Mouse (Mus musculus): ENCODE results near the gene Ccnc. TPM values are rescaled to one million over a fixed set of nuclear protein-coding genes. Genes with fewer than 3 reads are reported as not detected.

The Ccnc gene
- 68.8 and 72.1 TPM in 2 replicates for polyA plus RNA-seq (2015; fragmentation: Nextera tagmentation; extraction: Ambion mirVana)

DNA sequence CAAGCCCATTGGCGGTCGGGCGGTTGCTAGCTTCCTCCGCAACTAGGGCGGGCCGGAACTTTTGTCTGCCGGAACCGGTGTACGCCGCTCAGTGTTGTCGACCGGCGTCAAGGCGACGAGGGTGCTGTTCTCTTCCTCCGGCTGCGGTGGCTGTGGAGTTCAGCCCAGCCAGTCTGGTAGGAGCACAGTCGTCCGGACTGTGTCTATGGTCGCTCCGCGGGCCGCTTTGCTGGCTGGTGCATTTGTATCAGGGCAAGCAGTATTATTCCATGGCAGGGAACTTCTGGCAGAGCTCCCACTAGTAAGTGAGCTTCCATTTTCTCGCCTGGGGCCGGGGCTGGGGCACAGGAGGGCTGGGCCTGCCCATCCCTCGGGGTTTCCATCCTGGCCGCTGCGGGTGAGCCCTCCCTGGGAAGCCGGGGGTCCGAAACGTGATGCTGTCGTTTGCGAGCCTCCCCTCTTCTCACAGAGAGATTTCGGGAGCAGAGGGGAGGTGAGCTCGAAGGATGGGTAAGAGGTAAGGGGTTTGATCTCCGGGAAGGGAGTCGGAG, at the start of gene Ccnc:
TSS of gene Ccnc (plus strand) at position 87 of the 551 bp plus-strand sequence.
- H3K9me3 ChIP-seq (replicated peaks) = no peaks in the 10 kb centered on the region
- peaks cover 15% of the 10 kb centered on the region for H3K4me1 ChIP-seq
- H3K4me3 ChIP-seq = peak within 1 kb of the TSS; percentile 76
- no peaks in the 10 kb centered on the region for H3K27me3 ChIP-seq
- peak within 1 kb of the TSS; percentile 84 for H3K27ac ChIP-seq
- peak; percentile 99 for ATAC-seq
- under 1% methylated on average over 37 of the region's 37 CpGs for whole genome bisulfite sequencing
- H3K4me2 ChIP-seq = peak within 1 kb of the TSS; percentile 76
- H3K9ac ChIP-seq = peak within 1 kb of the TSS; percentile 86
- H3K36me3 ChIP-seq (ENCODE audit: poor library complexity, severe bottlenecking) = peaks cover under 1% of the 10 kb centered on the region

DNA sequence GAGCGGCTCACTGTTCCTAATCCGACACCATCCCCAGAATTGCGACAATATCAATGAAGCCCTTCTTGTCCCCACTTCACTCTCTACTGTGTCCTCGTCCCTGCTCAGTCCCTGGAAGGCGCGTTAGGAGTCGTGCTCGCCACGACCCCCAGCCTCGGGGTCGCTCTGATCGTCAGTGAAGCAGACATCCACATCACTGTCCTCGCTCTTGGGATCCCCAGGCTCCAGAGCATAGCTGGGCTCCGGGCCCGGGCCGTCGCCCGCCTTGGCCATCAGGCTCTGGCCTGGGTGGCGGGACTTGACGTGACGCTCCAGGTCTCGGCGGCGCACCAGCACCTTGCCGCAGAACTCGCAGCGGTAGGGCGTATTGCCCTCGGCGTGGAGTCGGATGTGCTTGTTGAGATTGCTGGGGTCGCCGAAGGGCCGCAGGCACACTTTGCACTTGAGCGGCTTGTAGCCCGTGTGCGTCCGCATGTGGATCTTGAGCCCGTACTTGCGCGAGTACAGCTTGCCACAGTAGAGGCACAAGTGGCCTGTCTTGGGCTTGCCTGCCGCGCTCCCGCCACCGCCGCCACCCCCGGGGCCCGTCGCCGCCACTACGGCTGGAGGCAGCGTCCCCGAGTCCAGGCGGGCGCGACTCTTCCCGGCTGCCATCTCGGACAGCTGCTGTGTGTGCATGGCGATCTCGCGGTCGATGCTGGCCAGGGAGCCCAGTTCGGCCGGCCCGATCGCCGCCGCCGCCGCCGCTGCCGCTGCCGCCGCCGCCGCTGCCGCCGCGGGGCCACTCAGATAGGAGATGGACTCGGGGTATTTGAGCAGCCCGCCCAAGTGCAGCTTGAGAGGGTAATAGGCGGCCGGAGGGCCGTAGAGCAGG, 49.2 kb upstream of the Ccnc start:
- WGBS = under 1% methylated on average over 76 of the region's 84 CpGs

DNA sequence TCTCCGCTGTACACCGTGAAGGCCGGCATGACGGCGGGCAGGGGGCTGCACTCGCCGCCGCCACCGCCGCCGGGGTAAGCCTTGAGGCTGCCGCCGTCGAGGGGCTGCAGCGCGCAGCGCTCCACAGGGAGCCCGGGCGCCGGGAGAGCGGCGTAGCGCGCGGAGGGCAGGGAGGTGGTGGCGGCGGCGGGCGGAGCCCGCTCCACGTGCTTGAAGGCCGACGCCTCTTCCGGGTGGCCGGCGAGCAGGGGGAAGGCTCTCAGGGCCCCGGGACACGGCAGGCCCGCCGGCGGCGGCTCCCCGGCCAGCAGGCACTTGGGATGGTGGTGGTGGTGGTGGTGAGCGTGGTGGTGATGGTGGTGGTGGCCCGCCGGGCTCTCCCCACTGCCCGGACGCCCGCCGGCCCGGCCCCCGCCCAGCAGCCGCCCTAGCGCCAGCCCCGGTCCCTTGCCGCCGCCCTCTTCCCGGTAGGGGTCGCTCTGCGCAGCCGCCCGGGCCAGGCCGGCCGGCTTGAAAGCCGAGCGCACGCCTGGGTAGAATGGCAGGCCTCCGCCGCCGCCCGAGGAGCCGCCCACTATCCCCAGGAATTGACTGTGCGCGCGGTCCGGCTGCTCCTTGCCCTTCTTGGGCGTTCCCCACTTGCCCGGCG, 48.4 kb upstream of the Ccnc start:
- Histone ChIP-seq H3K4me3 (peak overlapping the region; percentile 37), H3K36me3 (ENCODE audit: poor library complexity, severe bottlenecking) (no peaks in the 10 kb centered on the region), H3K4me1 (peaks cover 21% of the 10 kb centered on the region), H3K9me3 (replicated peaks) (no peaks in the 10 kb centered on the region), H3K4me2 (peak overlapping the region; percentile 57), H3K9ac (0 out of 2 replicates have a peak overlapping the region, but pooled peaks have one; percentile 46), H3K27me3 (peaks cover 100% of the 10 kb centered on the region), H3K27ac (no peak overlapping the region)
- peak; percentile 86 for ATAC-seq
- under 1% methylated on average over 60 of the region's 79 CpGs for WGBS

More for the DNA sequence above, 49.2 kb upstream of the Ccnc start:
- H3K27me3 ChIP-seq = peaks cover 98% of the 10 kb centered on the region
- peak overlapping the region; percentile 57 for H3K4me2 ChIP-seq
- peaks cover 24% of the 10 kb centered on the region for H3K4me1 ChIP-seq
- H3K9ac ChIP-seq = 0 out of 2 replicates have a peak overlapping the region, but pooled peaks have one; percentile 46
- no peak overlapping the region for H3K27ac ChIP-seq
- H3K4me3 ChIP-seq = peak overlapping the region; percentile 37
- no peaks in the 10 kb centered on the region for H3K36me3 ChIP-seq (ENCODE audit: poor library complexity, severe bottlenecking)
- H3K9me3 ChIP-seq (replicated peaks) = no peaks in the 10 kb centered on the region
- peak; percentile 22 for ATAC-seq

DNA sequence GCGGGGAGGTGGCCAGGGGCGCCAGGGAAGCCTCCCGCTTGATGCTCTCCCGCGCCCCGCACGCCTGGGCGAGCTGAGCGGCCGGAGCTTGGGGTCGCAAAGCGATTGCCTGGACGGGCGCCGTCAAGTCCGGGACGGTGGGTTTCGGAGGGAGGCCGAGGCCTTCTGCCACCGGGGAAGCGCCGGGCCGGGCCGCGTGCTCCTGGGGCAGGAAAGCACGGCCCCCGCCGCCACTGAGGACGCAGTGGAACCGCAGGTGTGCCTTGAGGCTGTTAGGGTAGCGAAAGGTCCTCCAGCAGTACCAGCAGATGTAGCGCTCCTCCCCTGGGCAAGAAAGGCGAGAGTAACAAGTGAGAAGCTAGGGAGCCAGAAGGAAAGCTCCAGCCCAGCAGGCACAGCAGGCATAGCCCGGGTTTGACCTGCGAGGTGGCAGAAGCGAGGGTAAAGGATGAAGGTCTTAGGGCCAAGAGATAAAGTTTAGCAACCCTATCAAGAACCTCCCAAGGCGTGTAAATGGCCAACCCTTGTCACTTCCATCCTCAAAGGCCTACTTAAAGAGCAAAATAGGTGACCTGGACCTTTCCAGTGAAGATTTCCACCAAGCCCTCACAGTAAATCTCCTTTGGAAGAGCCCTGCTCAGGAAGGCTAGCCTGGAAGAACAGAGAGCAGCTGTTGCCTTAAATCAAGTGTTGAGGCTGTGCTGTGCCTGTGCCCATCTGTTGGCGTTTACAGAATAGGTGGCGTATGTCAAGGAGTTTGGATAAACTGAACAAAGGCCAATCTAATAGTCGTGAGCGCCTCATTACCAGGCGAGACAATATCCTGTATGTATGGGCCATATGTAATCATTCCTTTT, 47.6 kb upstream of the Ccnc start:
- WGBS = under 1% methylated on average over 41 of the region's 42 CpGs

DNA sequence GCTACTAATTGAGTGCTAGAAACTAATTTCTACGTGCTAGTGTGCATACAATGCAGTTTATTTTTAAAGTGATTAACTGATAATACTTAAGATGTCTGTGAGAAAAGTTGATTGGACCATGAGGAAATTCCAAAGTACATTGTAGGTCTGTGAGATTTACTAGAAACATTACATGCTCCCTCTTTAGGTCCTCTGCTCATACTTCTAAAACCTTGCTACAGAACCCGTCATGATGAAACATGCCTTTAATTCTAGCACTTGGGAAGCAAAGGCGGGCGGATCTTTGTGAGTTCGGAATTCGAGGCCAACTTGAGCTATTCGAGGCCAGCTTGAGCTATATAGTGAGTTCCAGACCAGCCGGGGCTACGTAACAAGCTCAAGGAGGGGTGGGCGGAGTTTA, 46.5 kb upstream of the Ccnc start:
- Histone ChIP-seq H3K4me1 (peaks cover 36% of the 10 kb centered on the region), H3K4me3 (no peak overlapping the region), H3K36me3 (ENCODE audit: poor library complexity, severe bottlenecking) (no peaks in the 10 kb centered on the region), H3K27me3 (peaks cover 100% of the 10 kb centered on the region), H3K27ac (no peak overlapping the region), H3K4me2 (no peak overlapping the region), H3K9me3 (replicated peaks) (no peaks in the 10 kb centered on the region), H3K9ac (no peak overlapping the region)
- no peak for ATAC-seq
- 1% methylated on average over 10 of the region's 10 CpGs for WGBS

More for the DNA sequence above, 47.6 kb upstream of the Ccnc start:
- H3K4me3 ChIP-seq = peak overlapping the region; percentile 37
- H3K27ac ChIP-seq = no peak overlapping the region
- H3K27me3 ChIP-seq = peaks cover 100% of the 10 kb centered on the region
- peak; percentile 16 for ATAC-seq
- peak overlapping the region; percentile 57 for H3K4me2 ChIP-seq
- H3K9me3 ChIP-seq (replicated peaks) = no peaks in the 10 kb centered on the region
- no peak overlapping the region for H3K9ac ChIP-seq
- peaks cover 26% of the 10 kb centered on the region for H3K4me1 ChIP-seq
- H3K36me3 ChIP-seq (ENCODE audit: poor library complexity, severe bottlenecking) = no peaks in the 10 kb centered on the region

DNA sequence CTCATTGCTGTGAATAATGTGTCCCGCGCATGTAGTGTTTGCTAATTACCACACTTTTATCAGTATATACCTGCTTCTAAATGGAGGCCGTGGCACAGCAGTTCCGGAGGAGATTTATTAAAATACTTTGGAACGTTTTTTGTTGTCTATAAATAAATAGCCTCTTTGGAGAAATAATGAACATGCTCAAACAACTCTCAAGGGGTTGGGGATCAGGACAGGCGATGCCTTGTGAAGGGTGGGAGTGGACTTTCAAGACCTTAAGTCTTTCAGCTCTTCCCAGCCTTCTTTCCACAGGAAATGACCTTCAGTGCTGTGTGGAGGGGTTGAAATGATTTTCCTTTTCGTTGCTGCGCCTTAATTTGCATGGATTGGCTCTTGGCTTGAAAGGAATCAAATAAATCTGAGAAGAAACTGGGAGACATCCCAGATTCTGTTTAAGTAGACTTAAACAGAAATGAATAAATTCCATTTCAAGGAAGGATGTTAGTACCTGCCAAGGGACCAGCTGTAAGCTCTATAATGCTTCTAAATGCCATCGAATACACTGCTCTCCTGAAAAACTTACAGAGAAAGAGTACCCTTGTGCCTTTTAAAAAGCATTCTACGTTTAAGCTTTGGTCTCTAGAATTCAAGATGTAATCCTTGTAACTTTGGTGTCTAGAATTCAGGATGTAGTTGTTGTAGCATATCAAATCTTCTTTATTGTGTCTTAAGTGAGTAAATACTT, 44.9 kb upstream of the Ccnc start:
- 10% methylated on average over 10 of the region's 10 CpGs for WGBS
- no peak overlapping the region for H3K27ac ChIP-seq
- H3K4me2 ChIP-seq = no peak overlapping the region
- no peak for ATAC-seq
- H3K9ac ChIP-seq = no peak overlapping the region
- H3K4me1 ChIP-seq = peaks cover 38% of the 10 kb centered on the region
- no peaks in the 10 kb centered on the region; the same call in 1 of the 2 replicates for H3K9me3 ChIP-seq (replicated peaks)
- H3K36me3 ChIP-seq (ENCODE audit: poor library complexity, severe bottlenecking) = no peaks in the 10 kb centered on the region
- H3K4me3 ChIP-seq = no peak overlapping the region
- H3K27me3 ChIP-seq = peaks cover 100% of the 10 kb centered on the region

DNA sequence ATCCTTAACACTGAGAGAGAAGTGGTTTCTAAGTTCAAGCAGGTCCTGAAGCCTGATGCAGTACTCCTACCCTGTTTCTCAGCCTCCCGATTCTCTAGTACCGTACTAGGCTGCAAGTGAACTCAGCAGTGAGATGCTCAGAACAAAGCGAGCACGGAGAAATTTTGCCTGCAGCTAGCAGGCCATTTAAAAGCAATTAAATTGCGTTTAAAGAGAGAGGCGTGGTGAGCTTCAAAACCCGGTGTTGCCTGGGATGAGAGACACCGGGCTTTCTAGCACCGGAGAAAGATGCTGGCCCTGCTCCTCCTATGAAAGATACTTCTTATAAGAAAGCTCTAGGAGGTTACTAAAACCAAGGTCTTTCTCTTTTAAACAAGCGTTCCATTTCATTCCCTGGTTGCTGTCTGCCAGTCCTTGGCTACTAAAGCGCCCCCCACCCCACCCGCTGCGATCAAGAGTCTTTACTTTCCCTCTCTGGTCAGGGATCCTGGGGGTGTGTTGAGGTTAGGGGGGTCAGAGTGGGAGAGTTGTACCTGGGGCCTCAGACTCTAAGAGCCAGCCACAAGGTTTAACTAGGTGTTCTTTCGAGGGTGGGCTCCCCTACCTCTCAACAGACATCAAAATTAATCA, 43.0 kb upstream of the Ccnc start:
- Histone ChIP-seq H3K9me3 (replicated peaks) (no peaks in the 10 kb centered on the region; the same call in 1 of the 2 replicates), H3K36me3 (ENCODE audit: poor library complexity, severe bottlenecking) (no peaks in the 10 kb centered on the region), H3K27ac (no peak overlapping the region), H3K4me2 (no peak overlapping the region), H3K9ac (no peak overlapping the region), H3K4me1 (peaks cover 36% of the 10 kb centered on the region), H3K27me3 (peaks cover 86% of the 10 kb centered on the region), H3K4me3 (no peak overlapping the region)
- ATAC-seq = no peak
- under 1% methylated on average over 14 of the region's 14 CpGs for WGBS

DNA sequence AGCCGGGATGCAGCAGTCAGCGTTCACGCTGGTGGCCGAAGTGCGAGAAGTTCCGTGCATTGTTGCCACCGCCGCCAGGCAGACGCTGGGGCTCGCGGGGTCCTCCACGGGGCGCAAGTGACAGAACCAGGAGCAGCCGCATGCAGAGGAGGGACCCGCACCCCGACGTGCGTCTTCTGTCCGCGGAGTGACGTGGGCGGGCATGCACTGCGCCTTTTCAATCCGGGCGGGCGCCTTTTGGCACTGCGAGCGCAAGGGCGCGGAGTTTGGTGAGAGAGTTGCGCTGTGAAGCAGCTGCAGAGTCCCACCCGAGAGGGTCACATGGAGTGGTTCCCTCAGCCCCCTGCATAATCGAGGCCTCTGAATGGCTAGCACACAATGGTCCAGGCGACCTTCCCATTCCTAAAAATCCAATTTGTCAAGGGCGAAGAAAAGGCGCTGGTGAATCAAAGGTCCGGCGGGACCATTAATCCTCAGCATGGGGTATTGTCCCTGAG, 41.9 kb upstream of the Ccnc start, which contains the start of gene Prdm13:
TSS of gene Prdm13 (minus strand) at position 369 of the 497 bp plus-strand sequence.
- Histone ChIP-seq H3K4me1 (peaks cover 45% of the 10 kb centered on the region), H3K4me2 (peak within 1 kb of the TSS; percentile 44), H3K9me3 (replicated peaks) (no peaks in the 10 kb centered on the region; the same call in 1 of the 2 replicates), H3K27me3 (peaks cover 86% of the 10 kb centered on the region), H3K4me3 (peak within 1 kb of the TSS; percentile 20), H3K9ac (no peak within 1 kb of the TSS), H3K27ac (no peak within 1 kb of the TSS), H3K36me3 (ENCODE audit: poor library complexity, severe bottlenecking) (no peaks in the 10 kb centered on the region)
- no peak for ATAC-seq
- WGBS = under 1% methylated on average over 38 of the region's 38 CpGs

DNA sequence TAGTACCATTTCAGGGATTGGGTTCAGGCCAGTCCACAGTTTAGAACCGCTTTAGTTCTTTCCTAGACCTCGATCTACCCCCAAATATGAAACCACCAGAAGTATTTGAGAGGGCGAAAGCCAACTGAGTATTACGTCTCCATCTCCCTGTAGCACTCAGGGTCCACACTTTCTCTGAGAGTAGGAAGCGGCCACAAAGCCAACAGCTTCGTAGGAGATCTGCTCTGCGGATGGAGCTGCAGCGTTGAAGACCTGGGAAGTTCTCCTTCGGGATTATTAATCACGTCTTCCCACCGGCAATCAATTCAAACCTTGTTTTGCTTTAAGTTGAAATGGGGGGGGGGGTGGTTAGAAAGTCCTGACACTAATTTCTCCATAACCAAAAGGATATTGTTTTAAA, 41.1 kb upstream of the Ccnc start:
- Histone ChIP-seq H3K4me3 (no peak overlapping the region), H3K4me1 (peaks cover 46% of the 10 kb centered on the region), H3K9me3 (replicated peaks) (no peaks in the 10 kb centered on the region; the same call in 1 of the 2 replicates), H3K36me3 (ENCODE audit: poor library complexity, severe bottlenecking) (no peaks in the 10 kb centered on the region), H3K4me2 (no peak overlapping the region), H3K27me3 (peaks cover 86% of the 10 kb centered on the region), H3K27ac (no peak overlapping the region), H3K9ac (no peak overlapping the region)
- WGBS = 2% methylated on average over 11 of the region's 11 CpGs
- ATAC-seq = no peak

DNA sequence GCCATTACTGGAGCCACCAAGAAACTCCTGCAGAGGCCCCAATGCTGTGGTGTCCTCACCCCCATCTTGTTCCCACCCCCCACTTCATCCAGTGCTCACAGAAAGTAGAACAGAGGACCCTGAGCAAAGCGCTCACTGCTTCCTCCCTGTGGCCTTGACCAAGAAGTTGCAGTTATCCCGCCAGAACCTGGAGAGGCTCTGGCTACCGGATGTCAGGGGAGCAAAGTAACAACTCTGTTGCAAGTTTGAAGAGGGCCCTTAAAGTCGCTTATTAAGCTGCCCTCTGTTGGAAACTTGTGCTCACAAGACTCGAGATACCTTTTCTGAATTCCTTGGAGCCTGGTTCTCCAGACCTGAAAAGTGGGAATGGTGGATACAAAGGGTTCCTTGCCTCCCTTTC, 40.6 kb upstream of the Ccnc start:
- H3K9me3 ChIP-seq (replicated peaks) = no peaks in the 10 kb centered on the region; the same call in 1 of the 2 replicates
- 0% methylated on average over 5 of the region's 5 CpGs for WGBS
- H3K4me3 ChIP-seq = no peak overlapping the region
- H3K27ac ChIP-seq = no peak overlapping the region
- H3K4me2 ChIP-seq = no peak overlapping the region
- H3K4me1 ChIP-seq = peaks cover 46% of the 10 kb centered on the region
- no peak overlapping the region for H3K9ac ChIP-seq
- ATAC-seq = no peak
- no peaks in the 10 kb centered on the region for H3K36me3 ChIP-seq (ENCODE audit: poor library complexity, severe bottlenecking)
- H3K27me3 ChIP-seq = peaks cover 86% of the 10 kb centered on the region

Data from forebrain, embryonic 13.5 days (tissue).